Mouse (Mus musculus): Measurements from ENCODE around the gene Limk2. TPM values are rescaled to one million over a fixed set of nuclear protein-coding genes. Genes with fewer than 3 reads are reported as not detected.
A peak's percentile ranks its signal among the peaks of the same experiment; 100 is the strongest.

Limk2 gene
- polyA plus RNA-seq, 1 experiment: 37.8 TPM

DNA sequence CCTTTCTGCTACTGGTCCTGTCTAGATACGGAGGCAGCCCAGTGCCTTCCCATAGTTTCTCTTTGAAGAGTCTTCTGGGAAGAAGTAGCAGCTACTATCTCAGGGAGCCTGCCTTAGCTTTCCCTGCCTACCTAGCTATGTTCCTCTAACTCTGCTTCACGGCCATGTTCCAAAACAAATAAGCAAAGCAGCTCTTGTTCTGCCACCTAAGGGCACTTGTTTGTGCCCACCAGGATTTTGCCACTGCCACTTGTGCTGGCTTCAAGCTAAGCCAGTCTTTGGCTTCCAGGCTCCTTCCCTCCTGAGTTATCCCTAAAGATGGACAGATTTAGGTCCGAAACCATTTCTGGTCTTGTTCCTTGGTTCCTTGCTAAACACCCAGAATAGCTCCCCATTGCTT is 3.1 kb upstream of the Limk2 start:
- H3ac ChIP-seq (ENCODE audit: control insufficient read depth, insufficient read length): no peak overlapping the region
- peaks cover 18% of the 10 kb centered on the region for H3K79me2 ChIP-seq (ENCODE audit: control insufficient read depth, insufficient read depth)
- no peak overlapping the region for H3K4me3 ChIP-seq
- no peaks in the 10 kb centered on the region for H3K27me3 ChIP-seq (ENCODE audit: control insufficient read depth, insufficient read depth, insufficient read length)
- H3K4me2 ChIP-seq (ENCODE audit: low read depth): no peak overlapping the region
- TF ChIP-seq TCF3 (IDR thresholded peaks at IDR 0.05; ENCODE audit: insufficient read length, low read depth) (no peak), MYOD1 (IDR thresholded peaks at IDR 0.05; ENCODE audit: control insufficient read depth in 1 of 3, insufficient read length in 2 of 3, low read depth in 2 of 3) (no peak), MYOG (IDR thresholded peaks at IDR 0.05; ENCODE audit: control insufficient read depth in 1 of 3, insufficient read depth in 1 of 3, insufficient read length in 2 of 3, low read depth in 2 of 3) (no peak), CEBPB (IDR thresholded peaks at IDR 0.05; ENCODE audit: insufficient read depth, poor library complexity, severe bottlenecking) (no peak), REST (IDR thresholded peaks at IDR 0.05; ENCODE audit: insufficient read depth, insufficient read length) (no peak), MAX (IDR thresholded peaks at IDR 0.05; ENCODE audit: low read depth) (no peak), POLR2AphosphoS2 (IDR thresholded peaks at IDR 0.05; ENCODE audit: insufficient read length, low read depth) (no peak)
- peaks cover 31% of the 10 kb centered on the region for H3K36me3 ChIP-seq (ENCODE audit: control insufficient read depth, insufficient read depth)

DNA sequence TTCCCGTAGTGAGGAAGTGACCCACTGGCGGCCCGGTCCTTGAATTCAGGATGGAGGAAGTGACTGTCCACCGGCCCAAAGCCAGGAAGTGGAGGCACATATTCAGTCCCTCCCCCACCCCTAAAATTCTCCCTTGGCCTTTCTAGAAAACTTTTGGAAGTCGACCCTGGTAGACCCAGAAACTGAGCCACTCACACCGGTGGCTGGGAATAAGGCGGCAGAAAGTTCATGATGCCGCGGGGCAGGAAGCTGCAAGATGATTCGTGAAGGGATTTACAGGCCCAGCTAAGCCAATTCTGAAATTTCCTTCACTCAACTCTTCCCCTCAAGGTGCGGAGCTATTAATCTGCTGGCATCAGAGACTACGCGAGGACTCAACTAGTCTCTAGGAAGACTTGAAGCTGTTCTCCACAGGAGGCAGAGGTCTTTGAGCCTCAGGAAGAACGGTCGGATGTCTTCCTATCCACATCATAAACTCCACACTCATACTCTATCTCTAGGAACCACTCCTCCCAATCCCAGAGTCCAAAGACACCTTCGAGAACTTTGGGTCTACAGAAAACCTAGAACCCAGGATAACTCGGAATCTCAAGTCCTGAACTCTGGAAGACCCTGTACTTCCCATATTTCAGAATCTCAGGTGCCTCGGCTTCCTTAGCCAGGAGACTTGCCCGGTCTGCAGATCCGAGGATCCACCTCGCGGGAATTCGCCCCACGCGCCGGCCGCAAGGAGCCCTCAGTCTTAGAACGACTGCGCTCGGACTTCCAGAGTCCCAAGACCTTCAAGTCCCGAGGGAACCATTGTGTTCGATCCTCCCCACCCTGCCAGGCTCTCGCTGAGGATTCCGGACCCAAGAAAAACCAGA is 625 bp downstream of the Limk2 start:
- peak overlapping the region; percentile 25 for H3ac ChIP-seq (ENCODE audit: control insufficient read depth, insufficient read length)
- TF ChIP-seq E2F4 (IDR thresholded peaks at IDR 0.05; ENCODE audit: insufficient read depth) (no peak), TCF12 (IDR thresholded peaks at IDR 0.05; ENCODE audit: insufficient read depth, poor library complexity, severe bottlenecking) (no peak), MYOG (IDR thresholded peaks at IDR 0.05; ENCODE audit: control insufficient read depth in 1 of 3, insufficient read depth in 1 of 3, insufficient read length in 2 of 3, low read depth in 2 of 3) (no peak), TCF3 (IDR thresholded peaks at IDR 0.05; ENCODE audit: insufficient read length, low read depth) (no peak), MYOD1 (IDR thresholded peaks at IDR 0.05; ENCODE audit: control insufficient read depth in 1 of 3, insufficient read length in 2 of 3, low read depth in 2 of 3) (no peak), REST (IDR thresholded peaks at IDR 0.05; ENCODE audit: insufficient read depth, insufficient read length) (no peak)
- H3K4me3 ChIP-seq: peak overlapping the region; percentile 84
- peaks cover 45% of the 10 kb centered on the region for H3K79me2 ChIP-seq (ENCODE audit: control insufficient read depth, insufficient read depth)
- no peaks in the 10 kb centered on the region for H3K27me3 ChIP-seq (ENCODE audit: control insufficient read depth, insufficient read depth, insufficient read length)
- no peaks in the 10 kb centered on the region for H3K36me3 ChIP-seq (ENCODE audit: control insufficient read depth, insufficient read depth)
- peak overlapping the region; percentile 82 for H3K4me2 ChIP-seq (ENCODE audit: low read depth)

- Histone ChIP-seq H3K79me2 (ENCODE audit: control insufficient read depth, insufficient read depth) (peaks cover 45% of the 10 kb centered on the region), H3K27me3 (ENCODE audit: control insufficient read depth, insufficient read depth, insufficient read length) (no peaks in the 10 kb centered on the region), H3K36me3 (ENCODE audit: control insufficient read depth, insufficient read depth) (no peaks in the 10 kb centered on the region), H3ac (ENCODE audit: control insufficient read depth, insufficient read length) (no peak overlapping the region), H3K4me2 (ENCODE audit: low read depth) (no peak overlapping the region), H3K4me3 (no peak overlapping the region)
- TF ChIP-seq MYOD1 (IDR thresholded peaks at IDR 0.05; ENCODE audit: control insufficient read depth in 1 of 3, insufficient read length in 2 of 3, low read depth in 2 of 3) (no peak), SRF (IDR thresholded peaks at IDR 0.05; ENCODE audit: control insufficient read depth, insufficient read length, low read depth) (no peak), MYOG (IDR thresholded peaks at IDR 0.05; ENCODE audit: control insufficient read depth in 1 of 3, insufficient read depth in 1 of 3, insufficient read length in 2 of 3, low read depth in 2 of 3) (no peak), TCF12 (IDR thresholded peaks at IDR 0.05; ENCODE audit: insufficient read depth, poor library complexity, severe bottlenecking) (no peak), USF1 (IDR thresholded peaks at IDR 0.05; ENCODE audit: low read depth) (no peak), E2F4 (IDR thresholded peaks at IDR 0.05; ENCODE audit: insufficient read depth) (no peak), REST (IDR thresholded peaks at IDR 0.05; ENCODE audit: insufficient read depth, insufficient read length) (no peak), CEBPB (IDR thresholded peaks at IDR 0.05; ENCODE audit: insufficient read depth, poor library complexity, severe bottlenecking) (no peak), TCF3 (IDR thresholded peaks at IDR 0.05; ENCODE audit: insufficient read length, low read depth) (no peak), POLR2AphosphoS2 (IDR thresholded peaks at IDR 0.05; ENCODE audit: insufficient read length, low read depth) (no peak), MAX (IDR thresholded peaks at IDR 0.05; ENCODE audit: low read depth) (no peak), POLR2A (IDR thresholded peaks at IDR 0.05; ENCODE audit: insufficient read length, low read depth) (no peak)
Measured at GRCm38 (mm10) chr11:3404287-3405047, 4.5 kb downstream of the Limk2 start.

GRCm38 (mm10) chr11:3403024-3403423 is 6.0 kb downstream of the Limk2 start:
- Histone ChIP-seq H3K36me3 (ENCODE audit: control insufficient read depth, insufficient read depth) (no peaks in the 10 kb centered on the region), H3K4me3 (no peak overlapping the region), H3K27me3 (ENCODE audit: control insufficient read depth, insufficient read depth, insufficient read length) (no peaks in the 10 kb centered on the region), H3K79me2 (ENCODE audit: control insufficient read depth, insufficient read depth) (peaks cover 40% of the 10 kb centered on the region), H3ac (ENCODE audit: control insufficient read depth, insufficient read length) (no peak overlapping the region), H3K4me2 (ENCODE audit: low read depth) (no peak overlapping the region)
- no peak for TF ChIP-seq USF1 (IDR thresholded peaks at IDR 0.05; ENCODE audit: low read depth)
- TF ChIP-seq CEBPB (IDR thresholded peaks at IDR 0.05; ENCODE audit: insufficient read depth, poor library complexity, severe bottlenecking): no peak
- TF ChIP-seq POLR2A (IDR thresholded peaks at IDR 0.05; ENCODE audit: insufficient read length, low read depth): no peak
- TF ChIP-seq MYOG (IDR thresholded peaks at IDR 0.05; ENCODE audit: control insufficient read depth in 1 of 3, insufficient read depth in 1 of 3, insufficient read length in 2 of 3, low read depth in 2 of 3): no peak
- TF ChIP-seq MAX (IDR thresholded peaks at IDR 0.05; ENCODE audit: low read depth): no peak
- no peak for TF ChIP-seq E2F4 (IDR thresholded peaks at IDR 0.05; ENCODE audit: insufficient read depth)
- no peak for TF ChIP-seq TCF12 (IDR thresholded peaks at IDR 0.05; ENCODE audit: insufficient read depth, poor library complexity, severe bottlenecking)
- no peak for TF ChIP-seq POLR2AphosphoS2 (IDR thresholded peaks at IDR 0.05; ENCODE audit: insufficient read length, low read depth)
- TF ChIP-seq TCF3 (IDR thresholded peaks at IDR 0.05; ENCODE audit: insufficient read length, low read depth): no peak
- no peak for TF ChIP-seq REST (IDR thresholded peaks at IDR 0.05; ENCODE audit: insufficient read depth, insufficient read length)
- no peak for TF ChIP-seq MYOD1 (IDR thresholded peaks at IDR 0.05; ENCODE audit: control insufficient read depth in 1 of 3, insufficient read length in 2 of 3, low read depth in 2 of 3)
- no peak for TF ChIP-seq SRF (IDR thresholded peaks at IDR 0.05; ENCODE audit: control insufficient read depth, insufficient read length, low read depth)

Data from myocyte (in vitro differentiated cells).